Mouse (Mus musculus) spleen, postnatal 4 days (tissue): ENCODE measurements around the gene AF366264.
"Not testable (repeated sequence)": the region's sequence is repeated elsewhere in the genome, so short reads cannot be mapped to it uniquely, and the experiment has no call there.

Source experiments
- DNase-seq, 2 experiments: peaks; one replicate each; pipeline ENCODE4 v3.0.0; 2022; ENCODE audit warnings: low spot score in 2 of 2

Gene AF366264

DNA sequence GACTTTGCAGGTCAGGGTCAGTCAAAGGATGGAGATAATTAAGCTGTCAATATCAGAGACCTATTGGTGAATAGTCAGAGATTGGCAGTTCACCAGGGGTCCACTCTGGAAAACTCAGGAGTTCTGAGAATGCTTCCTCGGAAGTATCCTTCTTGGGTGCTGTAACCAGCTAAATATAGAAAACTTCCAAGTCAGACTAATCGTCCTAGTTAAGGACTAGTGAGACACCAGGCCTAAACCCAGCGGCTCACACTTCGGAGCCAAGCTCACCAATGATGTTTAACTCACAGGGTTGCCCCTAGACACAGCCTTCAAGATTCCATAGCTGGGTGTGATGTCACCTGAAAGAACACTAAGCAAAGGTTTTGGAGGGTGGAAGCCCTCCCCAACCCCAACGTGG is at the start of gene AF366264:
Gene AF366264 (minus strand): TSS at position 101 of the 400 bp plus-strand sequence.
- DNase-seq: not testable (repeated sequence)

DNA sequence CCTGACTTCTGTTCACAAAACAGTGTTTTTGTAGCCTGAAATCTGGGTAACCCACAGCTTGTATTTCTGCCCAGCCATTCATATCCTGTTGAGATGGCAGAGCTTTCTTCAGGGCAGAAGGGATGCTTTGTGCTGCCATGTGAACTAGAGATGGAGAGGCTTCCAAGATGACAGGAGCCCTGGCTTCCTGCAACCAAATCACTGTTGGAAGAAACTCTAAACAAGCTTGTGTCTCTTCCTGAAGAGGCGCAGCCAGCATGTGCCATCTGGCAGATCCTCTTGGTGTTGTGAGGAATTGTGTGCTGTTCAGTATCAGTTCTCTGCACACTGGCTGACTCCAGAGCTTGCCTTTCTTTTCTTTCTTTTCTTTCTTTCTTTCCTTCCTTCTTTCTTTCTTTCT is 5.1 kb upstream of the AF366264 start:
- DNase-seq: not testable (repeated sequence)

DNA sequence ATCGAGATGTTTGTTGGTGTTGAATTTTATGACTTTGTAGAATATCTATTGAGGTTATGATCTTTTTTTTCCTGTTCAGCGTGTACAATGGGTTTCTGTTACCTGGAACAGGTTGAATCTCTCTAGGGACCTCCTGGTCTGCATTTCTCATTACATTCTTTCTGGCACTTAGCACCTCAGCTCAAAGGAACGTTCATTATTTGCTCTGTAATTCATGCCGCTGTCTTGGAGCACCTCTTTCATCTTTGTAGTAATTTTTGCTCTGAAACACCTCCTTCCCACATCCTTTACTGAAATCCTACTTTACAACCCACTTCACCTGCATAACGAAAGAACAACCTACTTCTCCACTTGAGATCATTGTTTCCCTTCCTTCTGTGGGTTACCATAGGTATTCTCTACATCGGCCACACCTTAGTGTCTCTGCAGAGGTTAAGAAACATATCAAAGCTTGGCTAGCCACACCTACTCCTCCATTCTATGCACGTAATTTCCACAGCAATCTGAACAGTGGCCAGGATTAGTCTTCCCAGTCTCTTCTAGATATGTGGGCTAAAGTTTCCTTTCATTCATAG is 9.5 kb downstream of the AF366264 start:
- no peak for DNase-seq

DNA sequence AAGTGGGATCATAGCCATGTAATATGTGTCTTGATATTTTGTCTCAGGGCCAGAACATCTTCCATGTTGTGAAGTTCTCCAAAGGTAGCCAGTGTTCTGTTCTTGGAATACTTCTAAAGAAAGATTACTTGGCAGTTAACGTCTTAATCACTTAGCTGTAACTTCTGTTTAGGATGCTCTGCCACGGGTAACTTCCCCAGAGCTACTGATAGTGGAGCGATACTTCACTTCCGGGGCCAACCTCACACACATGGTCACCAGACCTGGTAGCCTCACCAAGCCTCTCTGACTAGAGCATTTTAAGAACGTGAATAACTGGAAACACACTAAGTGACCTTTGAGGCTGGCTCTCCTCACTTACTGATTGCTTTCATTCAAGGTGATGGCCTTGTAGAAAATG is 38.6 kb downstream of the AF366264 start:
- no peak for DNase-seq

DNA sequence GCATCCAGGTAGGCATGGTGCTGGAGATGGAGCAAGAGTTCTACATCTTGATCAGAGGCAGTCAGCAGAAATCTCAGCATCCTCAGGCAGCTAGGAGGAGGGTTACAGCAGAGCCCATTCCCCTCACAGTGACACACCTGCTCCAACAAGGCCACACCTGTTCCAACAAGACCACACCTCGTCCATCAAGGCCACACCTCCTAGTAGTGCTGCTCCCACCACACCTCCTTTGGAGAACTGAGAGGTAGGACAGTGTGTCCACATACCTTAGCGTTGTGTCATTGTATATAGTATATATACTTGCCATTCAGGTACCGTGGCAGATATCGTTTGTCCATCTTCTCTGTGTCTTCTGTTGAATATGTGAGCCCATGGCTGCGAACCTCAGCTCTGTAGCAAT is 40.5 kb downstream of the AF366264 start:
- no peak for DNase-seq

DNA sequence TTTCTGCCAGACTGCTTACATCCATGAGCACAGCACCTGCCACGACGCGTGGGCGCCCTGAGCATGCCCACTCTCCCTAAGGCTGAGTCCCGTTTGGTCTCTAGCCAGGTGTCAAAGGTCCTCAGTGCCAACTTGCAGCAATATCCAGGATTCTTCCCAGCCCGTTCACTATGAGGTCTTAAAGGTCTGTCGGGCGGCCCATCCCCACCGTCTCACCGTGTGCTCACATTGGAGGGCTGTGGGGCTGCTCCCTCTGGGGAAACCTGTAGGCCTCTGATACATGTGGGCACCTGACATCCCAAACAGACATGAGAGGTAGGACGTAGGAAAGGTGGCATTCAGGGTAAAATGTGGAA is 44.5 kb downstream of the AF366264 start:
- no peak for DNase-seq

DNA sequence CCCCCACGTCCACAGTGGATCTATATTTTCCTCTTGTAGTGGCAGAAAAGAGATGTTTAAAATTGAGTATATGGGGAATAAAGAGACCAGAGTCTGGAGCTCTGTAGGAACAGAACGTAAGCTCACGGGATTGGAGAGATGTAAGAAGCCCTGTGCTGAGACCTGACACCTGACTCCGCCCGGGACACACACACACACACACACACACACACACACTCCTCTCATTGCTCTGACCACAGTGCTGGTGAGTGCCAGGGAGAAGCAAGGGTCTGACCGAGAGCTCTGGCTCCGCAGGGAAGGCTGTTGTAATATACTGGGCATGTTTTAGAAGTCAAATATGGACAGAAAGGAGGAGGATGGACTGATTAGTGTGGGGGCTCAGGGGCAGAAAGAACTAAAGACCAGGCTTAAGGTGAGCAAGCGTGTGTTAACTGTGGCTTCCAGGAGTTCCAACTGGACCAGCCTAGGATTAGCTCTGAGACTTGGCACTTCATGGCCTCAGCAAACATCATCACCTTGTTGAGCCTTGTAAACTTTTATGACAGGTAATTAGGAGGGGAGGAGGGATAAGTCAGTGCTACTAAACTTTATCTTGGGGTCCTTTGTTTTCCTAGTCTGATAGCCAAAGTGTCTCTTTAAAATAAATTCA is 45.0 kb downstream of the AF366264 start:
- DNase-seq: no peak

DNA sequence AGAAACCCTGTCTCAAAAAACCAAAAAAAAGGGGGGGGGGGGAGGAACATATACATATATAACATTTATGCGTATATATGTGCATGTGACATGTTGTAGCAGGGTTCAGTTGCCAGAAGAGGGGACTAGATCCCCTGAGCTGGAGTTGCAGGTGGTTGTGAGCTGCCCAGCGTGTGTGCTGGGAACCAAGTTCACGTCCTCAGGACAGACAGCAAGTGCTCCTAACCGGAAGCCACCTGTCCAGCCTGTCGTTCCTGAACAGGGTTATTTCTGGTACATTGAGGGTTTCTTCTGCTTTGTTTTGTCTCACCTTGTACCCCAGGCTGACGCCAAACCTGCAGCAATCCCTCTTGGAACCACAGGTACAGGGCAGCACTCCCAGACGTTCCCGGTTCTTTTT is 48.6 kb downstream of the AF366264 start:
- no peak for DNase-seq

DNA sequence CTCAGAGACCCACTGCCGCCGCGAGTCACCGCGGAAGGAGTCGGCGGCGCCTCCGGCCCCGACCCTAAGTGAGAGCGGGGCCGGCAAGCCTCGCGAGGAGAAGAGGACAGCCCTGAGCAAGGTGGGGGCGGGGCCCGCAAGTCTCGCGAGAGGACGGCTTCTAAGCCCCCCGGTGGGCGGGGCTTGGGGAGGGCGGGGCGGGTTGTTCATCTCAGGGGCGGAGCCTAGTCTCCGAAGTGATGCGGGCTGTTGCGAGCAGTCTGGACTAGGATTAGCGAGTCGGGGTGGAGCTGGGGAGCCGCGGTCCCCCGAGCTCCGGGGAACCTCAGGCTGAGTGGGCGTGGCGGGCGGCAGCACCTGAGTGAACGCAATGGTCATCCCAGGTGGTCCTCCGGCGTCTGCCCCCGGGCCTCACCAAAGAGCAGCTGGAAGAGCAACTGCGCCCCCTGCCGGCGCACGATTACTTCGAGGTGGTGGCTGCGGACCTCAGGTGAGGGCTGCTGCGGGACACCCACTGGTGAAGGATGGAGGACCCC is 52.4 kb downstream of the AF366264 start:
- peak; percentile 97 to 99 for DNase-seq

DNA sequence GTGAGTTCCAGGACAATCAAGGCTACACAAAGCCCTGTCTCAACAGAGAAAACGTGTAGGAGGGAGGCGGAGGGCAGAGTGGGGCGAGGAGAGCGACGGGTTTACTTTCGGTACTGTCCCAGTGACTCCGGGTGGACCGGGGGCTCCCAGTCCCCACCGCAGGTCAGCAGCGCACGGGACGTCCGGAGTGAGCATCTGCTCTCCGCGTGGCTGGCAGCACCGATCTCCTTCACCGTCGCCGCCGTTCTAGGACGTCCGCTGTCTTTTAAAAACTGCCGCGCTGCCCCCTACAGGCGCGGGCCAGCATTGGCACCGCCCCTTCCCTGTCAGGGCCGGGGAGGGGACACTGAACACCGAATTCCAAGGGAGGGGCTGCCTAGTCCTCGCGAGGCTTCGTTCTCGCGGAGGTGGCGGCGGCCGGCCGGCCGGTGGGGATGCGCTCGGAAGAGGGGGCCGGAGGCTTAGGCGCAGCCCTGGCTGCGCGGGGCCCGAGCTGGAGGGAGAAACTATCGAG is 52.9 kb downstream of the AF366264 start, which contains the start of gene Upf3a:
Gene Upf3a (plus strand): TSS at position 366 of the 514 bp plus-strand sequence.
- DNase-seq: peak; percentile 93 to 96
